Comparison of ENCODE assay signal across 9 mouse cellular contexts in genomic region chr9:123504325-123504724, GRCm38 (mm10). TPM values are rescaled to one million over a fixed set of nuclear protein-coding genes. Genes with fewer than 3 reads are reported as not detected.
DNase-seq lines count a peak whose midpoint lies in the region; ATAC-seq and TF ChIP-seq lines count a peak whose summit lies in the region.
"Had no signal": no experiment of that assay in that cellular context is flagged by ENCODE, and none has a peak within 500 bp of the region (broad histone marks: within the 10 kb centered on the region; RNA-seq: fewer than 3 reads in every experiment).

No protein-coding gene starts in this region.

- peak; percentile 88 for TF ChIP-seq CTCF in left cerebral cortex, adult 2 months (IDR thresholded peaks at IDR 0.05)
- peak; percentile 88 for TF ChIP-seq CTCF in brain, embryonic 14.5 days (IDR thresholded peaks at IDR 0.05; ENCODE audit: borderline replicate concordance, extremely low read depth, insufficient read depth, insufficient read length)
- TF ChIP-seq CTCF in thymus, adult 2 months (IDR thresholded peaks at IDR 0.05; ENCODE audit: borderline replicate concordance, control insufficient read depth, extremely low read depth, insufficient read depth, low read length, poor library complexity): no peak

- no peak overlapping the region for H3K4me2 ChIP-seq in hindbrain, embryonic 14.5 days (replicated peaks)
- no peak overlapping the region for H3K4me2 ChIP-seq in limb, embryonic 11.5 days (ENCODE audit: low read depth, severe bottlenecking)
- no peak overlapping the region for H3K4me2 ChIP-seq in midbrain, embryonic 16.5 days (ENCODE audit: low read length)
- H3K4me2 ChIP-seq: limb, embryonic 15.5 days had no signal

- no peak overlapping the region for H3K4me3 ChIP-seq in left cerebral cortex, adult 2 months
- no peak overlapping the region for H3K4me3 ChIP-seq in hindbrain, embryonic 14.5 days (replicated peaks; ENCODE audit: low read length)
- H3K4me3 ChIP-seq in limb, embryonic 11.5 days (ENCODE audit: low read depth, low read length): no peak overlapping the region
- H3K4me3 ChIP-seq in midbrain, embryonic 16.5 days (ENCODE audit: low read depth, low read length): no peak overlapping the region
- H3K4me3 ChIP-seq in thymus, adult 2 months (ENCODE audit: control insufficient read depth, insufficient read depth, low read length): no peak overlapping the region
- H3K4me3 ChIP-seq: limb, embryonic 15.5 days had no signal

- no peaks in the 10 kb centered on the region for H3K9me3 ChIP-seq in hindbrain, embryonic 14.5 days (ENCODE audit: control insufficient read depth, low read length)
- no peaks in the 10 kb centered on the region for H3K9me3 ChIP-seq in limb, embryonic 11.5 days (ENCODE audit: control insufficient read depth, low read length)
- H3K9me3 ChIP-seq in midbrain, embryonic 16.5 days (replicated peaks; ENCODE audit: control insufficient read depth, low read length, poor library complexity, severe bottlenecking): no peaks in the 10 kb centered on the region
- H3K9me3 ChIP-seq: limb, embryonic 15.5 days had no signal

- DNase-seq in left cerebral cortex, adult 2 months (ENCODE audit: extremely low spot score in 1 of 2, low spot score in 2 of 2): no peak
- no peak for DNase-seq in left cerebral cortex, adult 8-10 months (ENCODE audit: low spot score in 2 of 2)
- peak; percentile 79 for DNase-seq in brain, embryonic 14.5 days (ENCODE audit: low read depth)
- DNase-seq in fat pad, adult 2 months (ENCODE audit: extremely low read depth, low read depth, low spot score): peak; percentile 33
- DNase-seq in hindbrain, embryonic 14.5 days (ENCODE audit: low spot score): peak; percentile 69
- peak; percentile 63 for DNase-seq in limb, embryonic 11.5 days (ENCODE audit: low spot score)
- DNase-seq in thymus, adult 2 months: peak; percentile 64

- no peak overlapping the region for H3K9ac ChIP-seq in hindbrain, embryonic 14.5 days
- H3K9ac ChIP-seq in limb, embryonic 11.5 days (ENCODE audit: low read length): no peak overlapping the region
- H3K9ac ChIP-seq in midbrain, embryonic 16.5 days (ENCODE audit: low read depth, low read length): no peak overlapping the region
- H3K9ac ChIP-seq: limb, embryonic 15.5 days had no signal

- no peaks in the 10 kb centered on the region for H3K27me3 ChIP-seq in hindbrain, embryonic 14.5 days (ENCODE audit: control insufficient read depth, insufficient read depth, low read length)
- no peaks in the 10 kb centered on the region for H3K27me3 ChIP-seq in limb, embryonic 11.5 days (ENCODE audit: control insufficient read depth, insufficient read depth, low read length)
- no peaks in the 10 kb centered on the region for H3K27me3 ChIP-seq in midbrain, embryonic 16.5 days (ENCODE audit: control insufficient read depth, insufficient read depth, low read depth, low read length)
- H3K27me3 ChIP-seq in thymus, adult 2 months (ENCODE audit: control insufficient read depth, insufficient read depth, low read length): no peaks in the 10 kb centered on the region
- H3K27me3 ChIP-seq: limb, embryonic 15.5 days had no signal

- no peak for TF ChIP-seq POLR2A in brain, embryonic 14.5 days (IDR thresholded peaks at IDR 0.05; ENCODE audit: borderline replicate concordance, extremely low read depth, insufficient read depth, insufficient read length, poor library complexity, severe bottlenecking)
- no peak for TF ChIP-seq POLR2A in thymus, adult 2 months (IDR thresholded peaks at IDR 0.05; ENCODE audit: control insufficient read depth, extremely low read depth, insufficient read depth, low read length, poor library complexity)

- H3K36me3 ChIP-seq in hindbrain, embryonic 14.5 days (replicated peaks; ENCODE audit: control insufficient read depth, insufficient read depth): no peaks in the 10 kb centered on the region; the same call in 1 of the 2 replicates
- peaks cover 10% of the 10 kb centered on the region; the same call in 1 of the 2 replicates for H3K36me3 ChIP-seq in limb, embryonic 11.5 days (ENCODE audit: control insufficient read depth, insufficient read depth, low read length)
- H3K36me3 ChIP-seq in midbrain, embryonic 16.5 days (ENCODE audit: control insufficient read depth, insufficient read depth, low read length): no peaks in the 10 kb centered on the region
- H3K36me3 ChIP-seq in thymus, adult 2 months (ENCODE audit: control insufficient read depth, insufficient read depth, low read length): peaks cover 18% of the 10 kb centered on the region

- no peak for ATAC-seq in hindbrain, embryonic 14.5 days (ENCODE audit: low FRiP score)
- peak; percentile 57; the same call in 1 of the 2 replicates for ATAC-seq in limb, embryonic 11.5 days (ENCODE audit: insufficient number of reproducible peaks, low FRiP score, low TSS enrichment, low read depth)
- ATAC-seq in midbrain, embryonic 16.5 days: 0 out of 2 replicates have a peak, but pooled peaks have one; percentile 51

- no peaks in the 10 kb centered on the region for H3K4me1 ChIP-seq in hindbrain, embryonic 14.5 days (replicated peaks; ENCODE audit: control insufficient read depth, insufficient read depth, low read length)
- 0 out of 2 replicates have a peak, but pooled peaks cover 2% of the 10 kb centered on the region for H3K4me1 ChIP-seq in limb, embryonic 11.5 days (ENCODE audit: control insufficient read depth, insufficient read depth, low read length)
- no peaks in the 10 kb centered on the region; the same call in 1 of the 2 replicates for H3K4me1 ChIP-seq in midbrain, embryonic 16.5 days (ENCODE audit: control insufficient read depth, insufficient read depth, low read length)
- no peaks in the 10 kb centered on the region for H3K4me1 ChIP-seq in thymus, adult 2 months (replicated peaks; ENCODE audit: control insufficient read depth, insufficient read depth, low read length)
- H3K4me1 ChIP-seq: limb, embryonic 15.5 days had no signal

- 8% methylated on average over 2 of the region's 2 CpGs for WGBS in hindbrain, embryonic 14.5 days
- 11% methylated on average over 2 of the region's 2 CpGs for WGBS in limb, embryonic 11.5 days
- 4% methylated on average over 2 of the region's 2 CpGs for WGBS in midbrain, embryonic 16.5 days
- WGBS in thymus, adult 2 months: 27% methylated on average over 2 of the region's 2 CpGs

- H3K27ac ChIP-seq in left cerebral cortex, adult 2 months: peak overlapping the region; percentile 28; the same call in 1 of the 2 replicates
- no peak overlapping the region for H3K27ac ChIP-seq in hindbrain, embryonic 14.5 days
- H3K27ac ChIP-seq in limb, embryonic 11.5 days (replicated peaks; ENCODE audit: low read depth, low read length): no peak overlapping the region
- H3K27ac ChIP-seq in midbrain, embryonic 16.5 days (ENCODE audit: low read length): no peak overlapping the region
- no peak overlapping the region for H3K27ac ChIP-seq in thymus, adult 2 months (ENCODE audit: control insufficient read depth, insufficient read depth, low read length)
- H3K27ac ChIP-seq: limb, embryonic 15.5 days had no signal

- intact Hi-C loops in left cerebral cortex, adult 2 months (cut with DNase I): loop anchor here (2.0 to 5.0 kb wide), 2 partner anchors 56 to 287 kb away; partner anchors contain the start of gene Cdcp1

RNA-seq across cellular contexts. Expression of gene Sacm1l, which starts 25.2 kb away (rescaled TPM):
- total RNA-seq in left cerebral cortex, adult 2 months (2021): 10 to 100 TPM; 62.2 to 62.3 TPM
- total RNA-seq in left cerebral cortex, adult 8-10 months (2022): 10 to 100 TPM; 60.6 to 65.9 (median 62.7) TPM
- 25.0 and 26.2 TPM in 2 replicates for polyA plus RNA-seq in brain, embryonic 14.5 days (2012; rRNA removed)
- 56.7 and 71.8 TPM in 2 replicates for polyA plus RNA-seq in hindbrain, embryonic 14.5 days (2014; fragmentation: Nextera tagmentation; extraction: Ambion mirVana)
- polyA plus RNA-seq in limb, embryonic 11.5 days (2014; fragmentation: Nextera tagmentation; extraction: Ambion mirVana): 48.9 and 51.1 TPM in 2 replicates
- 53.8 and 55.9 TPM in 2 replicates for polyA plus RNA-seq in midbrain, embryonic 16.5 days (2015; fragmentation: Nextera tagmentation; extraction: Ambion mirVana)
- polyA plus RNA-seq in thymus, adult 2 months (2012; rRNA removed): 8.1 and 8.6 TPM in 2 replicates

RNA-seq across cellular contexts. Expression of gene Limd1, which starts 25.8 kb away (rescaled TPM):
- total RNA-seq in left cerebral cortex, adult 2 months (2021): 1 to 10 TPM; 6.2 to 7.8 TPM
- 10 to 100 TPM in 1 of 4 experiments, 1 to 10 TPM in 3; 7.7 to 10.1 (median 8.0) TPM for total RNA-seq in left cerebral cortex, adult 8-10 months (2022)
- 15.4 and 16.5 TPM in 2 replicates for polyA plus RNA-seq in brain, embryonic 14.5 days (2012; rRNA removed)
- 14.1 and 15.5 TPM in 2 replicates for polyA plus RNA-seq in hindbrain, embryonic 14.5 days (2014; fragmentation: Nextera tagmentation; extraction: Ambion mirVana)
- polyA plus RNA-seq in limb, embryonic 11.5 days (2014; fragmentation: Nextera tagmentation; extraction: Ambion mirVana): 51.1 and 54.0 TPM in 2 replicates
- 10.2 and 10.6 TPM in 2 replicates for polyA plus RNA-seq in midbrain, embryonic 16.5 days (2015; fragmentation: Nextera tagmentation; extraction: Ambion mirVana)
- 56.4 and 59.1 TPM in 2 replicates for polyA plus RNA-seq in thymus, adult 2 months (2012; rRNA removed)

Comparison
In these comparisons a context has a peak if more than half of its experiments do, and no peak if none do; other contexts are left out.
1. DNase-seq: peak in brain, embryonic 14.5 days (single experiment), fat pad, adult 2 months (single experiment), hindbrain, embryonic 14.5 days (single experiment), limb, embryonic 11.5 days (single experiment) and thymus, adult 2 months (single experiment); none in left cerebral cortex, adult 2 months (0 of 2) and left cerebral cortex, adult 8-10 months (0 of 2).